Mouse (Mus musculus): ENCODE data around the gene Mrs2. TPM values are rescaled to one million over a fixed set of nuclear protein-coding genes. Genes with fewer than 3 reads are reported as not detected.

Mrs2 gene
- total and polyA plus RNA-seq, 3 experiments: 24.1 to 49.3 (median 46.8) TPM

DNA sequence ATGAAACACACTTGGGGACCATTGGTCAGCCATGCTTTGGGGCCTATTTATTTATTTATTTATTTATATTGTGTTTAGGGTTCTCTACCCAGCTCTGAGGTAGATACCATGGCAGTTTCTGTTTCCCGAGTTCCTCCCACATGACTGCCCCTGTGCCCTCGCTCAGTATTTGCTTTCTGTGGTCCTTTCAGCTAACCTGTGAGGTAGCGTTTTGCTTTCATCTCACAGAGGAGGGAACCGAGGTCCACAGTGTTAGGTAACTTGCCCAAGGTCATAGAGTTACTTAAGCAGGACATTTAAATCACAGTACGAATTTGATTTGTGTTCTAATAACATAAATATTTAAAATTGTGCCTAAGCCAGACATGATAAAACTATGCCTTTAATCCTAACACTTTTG lies 73.0 kb downstream of the Mrs2 start:
- Histone ChIP-seq H3K4me3 (no peak overlapping the region), H3K79me2 (replicated peaks; ENCODE audit: control insufficient read depth, insufficient read depth, low read length) (no peaks in the 10 kb centered on the region), H3K27ac (no peak overlapping the region), H3K9ac (ENCODE audit: low read depth, low read length) (no peak overlapping the region), H3K27me3 (ENCODE audit: control insufficient read depth, insufficient read depth, low read length) (no peaks in the 10 kb centered on the region), H3K4me1 (ENCODE audit: control insufficient read depth, insufficient read depth, low read length) (no peaks in the 10 kb centered on the region), H3K36me3 (ENCODE audit: control insufficient read depth, insufficient read depth, low read length) (no peaks in the 10 kb centered on the region)
- no peak for DNase-seq
- intact Hi-C loops (cut with DNase I): no loop called here
- TF ChIP-seq CTCF (IDR thresholded peaks at IDR 0.05) (no peak), EP300 (IDR thresholded peaks at IDR 0.05; ENCODE audit: insufficient read depth, low read depth, low read length) (no peak), POLR2A (IDR thresholded peaks at IDR 0.05; ENCODE audit: insufficient read depth, low read depth, low read length) (no peak)
- WGBS: 91% methylated on average over 5 of the region's 5 CpGs

- no peaks in the 10 kb centered on the region for H3K27me3 ChIP-seq (ENCODE audit: control insufficient read depth, insufficient read depth, low read length)
- no peaks in the 10 kb centered on the region for H3K79me2 ChIP-seq (replicated peaks; ENCODE audit: control insufficient read depth, insufficient read depth, low read length)
- no peak for DNase-seq
- H3K4me1 ChIP-seq (ENCODE audit: control insufficient read depth, insufficient read depth, low read length): no peaks in the 10 kb centered on the region
- 42% methylated on average over 4 of the region's 4 CpGs for WGBS
- H3K36me3 ChIP-seq (ENCODE audit: control insufficient read depth, insufficient read depth, low read length): no peaks in the 10 kb centered on the region
- no peak for TF ChIP-seq POLR2A (IDR thresholded peaks at IDR 0.05; ENCODE audit: insufficient read depth, low read depth, low read length)
- H3K9ac ChIP-seq (ENCODE audit: low read depth, low read length): no peak overlapping the region
- H3K4me3 ChIP-seq: no peak overlapping the region
- intact Hi-C loops (cut with DNase I): no loop called here
- H3K27ac ChIP-seq: no peak overlapping the region
Measured at GRCm38 (mm10) chr13:24945567-24945966, 74.6 kb downstream of the Mrs2 start.

GRCm38 (mm10) chr13:24943303-24943702 lies 76.9 kb downstream of the Mrs2 start:
- TF ChIP-seq EP300 (IDR thresholded peaks at IDR 0.05; ENCODE audit: insufficient read depth, low read depth, low read length) (no peak), CTCF (IDR thresholded peaks at IDR 0.05) (no peak), POLR2A (IDR thresholded peaks at IDR 0.05; ENCODE audit: insufficient read depth, low read depth, low read length) (no peak)
- no peak overlapping the region for H3K9ac ChIP-seq (ENCODE audit: low read depth, low read length)
- no peak overlapping the region for H3K4me3 ChIP-seq
- H3K4me1 ChIP-seq (ENCODE audit: control insufficient read depth, insufficient read depth, low read length): no peaks in the 10 kb centered on the region
- intact Hi-C loops (cut with DNase I): no loop called here
- H3K27ac ChIP-seq: no peak overlapping the region
- WGBS: 46% methylated on average over 8 of the region's 8 CpGs
- DNase-seq: no peak
- no peaks in the 10 kb centered on the region for H3K27me3 ChIP-seq (ENCODE audit: control insufficient read depth, insufficient read depth, low read length)
- H3K79me2 ChIP-seq (replicated peaks; ENCODE audit: control insufficient read depth, insufficient read depth, low read length): no peaks in the 10 kb centered on the region
- peaks cover 3% of the 10 kb centered on the region; the same call in 1 of the 2 replicates for H3K36me3 ChIP-seq (ENCODE audit: control insufficient read depth, insufficient read depth, low read length)

- TF ChIP-seq CTCF (IDR thresholded peaks at IDR 0.05) (no peak), EP300 (IDR thresholded peaks at IDR 0.05; ENCODE audit: insufficient read depth, low read depth, low read length) (no peak), POLR2A (IDR thresholded peaks at IDR 0.05; ENCODE audit: insufficient read depth, low read depth, low read length) (no peak)
- Histone ChIP-seq H3K36me3 (ENCODE audit: control insufficient read depth, insufficient read depth, low read length) (peaks cover 3% of the 10 kb centered on the region; the same call in 1 of the 2 replicates), H3K4me1 (ENCODE audit: control insufficient read depth, insufficient read depth, low read length) (peaks cover 2% of the 10 kb centered on the region; the same call in 1 of the 2 replicates), H3K79me2 (replicated peaks; ENCODE audit: control insufficient read depth, insufficient read depth, low read length) (no peaks in the 10 kb centered on the region), H3K27me3 (ENCODE audit: control insufficient read depth, insufficient read depth, low read length) (no peaks in the 10 kb centered on the region), H3K27ac (no peak within 1 kb of the TSS), H3K9ac (ENCODE audit: low read depth, low read length) (no peak within 1 kb of the TSS), H3K4me3 (no peak within 1 kb of the TSS)
- DNase-seq: no peak
- intact Hi-C loops (cut with DNase I): no loop called here
- WGBS: 61% methylated on average over 17 of the region's 17 CpGs
Measured at GRCm38 (mm10) chr13:24942512-24943282, 77.5 kb downstream of the Mrs2 start, which contains the start of gene Gpld1. Gene Gpld1 (plus strand): TSS chr13:24943152.

- Histone ChIP-seq H3K4me3 (no peak overlapping the region), H3K4me1 (ENCODE audit: control insufficient read depth, insufficient read depth, low read length) (peaks cover 2% of the 10 kb centered on the region; the same call in 1 of the 2 replicates), H3K27me3 (ENCODE audit: control insufficient read depth, insufficient read depth, low read length) (no peaks in the 10 kb centered on the region), H3K36me3 (ENCODE audit: control insufficient read depth, insufficient read depth, low read length) (peaks cover 3% of the 10 kb centered on the region; the same call in 1 of the 2 replicates), H3K27ac (no peak overlapping the region), H3K79me2 (replicated peaks; ENCODE audit: control insufficient read depth, insufficient read depth, low read length) (no peaks in the 10 kb centered on the region), H3K9ac (ENCODE audit: low read depth, low read length) (no peak overlapping the region)
- DNase-seq: no peak
- TF ChIP-seq EP300 (IDR thresholded peaks at IDR 0.05; ENCODE audit: insufficient read depth, low read depth, low read length) (no peak), POLR2A (IDR thresholded peaks at IDR 0.05; ENCODE audit: insufficient read depth, low read depth, low read length) (no peak), CTCF (IDR thresholded peaks at IDR 0.05) (no peak)
- intact Hi-C loops (cut with DNase I): no loop called here
- 90% methylated on average over 9 of the region's 9 CpGs for WGBS
Measured at GRCm38 (mm10) chr13:24939472-24939871, 80.7 kb downstream of the Mrs2 start.

GRCm38 (mm10) chr13:24938683-24939082 lies 81.5 kb downstream of the Mrs2 start:
- DNase-seq: peak; percentile 65 to 68
- 20% methylated on average over 9 of the region's 9 CpGs for WGBS
- Histone ChIP-seq H3K79me2 (replicated peaks; ENCODE audit: control insufficient read depth, insufficient read depth, low read length) (no peaks in the 10 kb centered on the region), H3K27ac (peak overlapping the region; percentile 83), H3K4me1 (ENCODE audit: control insufficient read depth, insufficient read depth, low read length) (peaks cover 2% of the 10 kb centered on the region; the same call in 1 of the 2 replicates), H3K36me3 (ENCODE audit: control insufficient read depth, insufficient read depth, low read length) (peaks cover 3% of the 10 kb centered on the region; the same call in 1 of the 2 replicates), H3K27me3 (ENCODE audit: control insufficient read depth, insufficient read depth, low read length) (no peaks in the 10 kb centered on the region), H3K9ac (ENCODE audit: low read depth, low read length) (no peak overlapping the region; the same call in 1 of the 2 replicates), H3K4me3 (no peak overlapping the region)
- intact Hi-C loops (cut with DNase I): loop anchor here (1.0 kb wide), 1 partner anchor 51 kb away; no protein-coding TSS in a partner anchor
- TF ChIP-seq EP300 (IDR thresholded peaks at IDR 0.05; ENCODE audit: insufficient read depth, low read depth, low read length): no peak
- TF ChIP-seq CTCF (IDR thresholded peaks at IDR 0.05): peak; percentile 96
- TF ChIP-seq POLR2A (IDR thresholded peaks at IDR 0.05; ENCODE audit: insufficient read depth, low read depth, low read length): no peak

All from heart, adult 2 months (tissue).